Mouse (Mus musculus): ENCODE measurements around the gene Gm9970. TPM values are rescaled to one million over a fixed set of nuclear protein-coding genes. Genes with fewer than 3 reads are reported as not detected.
"Not testable (repeated sequence)": the region's sequence is repeated elsewhere in the genome, so short reads cannot be mapped to it uniquely, and the experiment has no call there.

Gene Gm9970
- total and polyA plus RNA-seq, 3 experiments: 0.31 TPM; not detected in 2

GRCm38 (mm10) chr5:31220448-31221303 is 20.4 kb downstream of the Gm9970 start, which contains the start of gene Ppm1g:
Ppm1g (minus strand) TSS chr5:31220687.
- peaks cover 6% of the 10 kb centered on the region for H3K4me1 ChIP-seq (ENCODE audit: control insufficient read depth, insufficient read depth, low read length)
- TF ChIP-seq EP300 (IDR thresholded peaks at IDR 0.05; ENCODE audit: insufficient read depth, low read depth, low read length): no peak
- peak; percentile 96 for TF ChIP-seq POLR2A (IDR thresholded peaks at IDR 0.05; ENCODE audit: insufficient read depth, low read depth, low read length)
- no peak for TF ChIP-seq CTCF (IDR thresholded peaks at IDR 0.05)
- intact Hi-C loops (cut with DNase I): loop anchor here (1.0 to 5.0 kb wide), 5 partner anchors 18 to 107 kb away; partner anchors contain the start of genes Ift172, Mpv17, Nrbp1 and Zfp513
- peaks cover 4% of the 10 kb centered on the region for H3K79me2 ChIP-seq (replicated peaks; ENCODE audit: control insufficient read depth, insufficient read depth, low read length)
- peaks cover 7% of the 10 kb centered on the region for H3K36me3 ChIP-seq (ENCODE audit: control insufficient read depth, insufficient read depth, low read length)
- H3K27ac ChIP-seq: peak within 1 kb of the TSS; percentile 92
- DNase-seq: peak; percentile 98 to 100
- peak within 1 kb of the TSS; percentile 98 for H3K4me3 ChIP-seq
- under 1% methylated on average over 70 of the region's 70 CpGs for WGBS
- H3K27me3 ChIP-seq (ENCODE audit: control insufficient read depth, insufficient read depth, low read length): no peaks in the 10 kb centered on the region
- peak within 1 kb of the TSS; percentile 94 for H3K9ac ChIP-seq (ENCODE audit: low read depth, low read length)

GRCm38 (mm10) chr5:31219911-31220447 is 21.1 kb downstream of the Gm9970 start:
- intact Hi-C loops (cut with DNase I): loop anchor here (1.0 to 5.0 kb wide), 5 partner anchors 17 to 107 kb away; partner anchors contain the start of genes Ift172, Mpv17, Nrbp1 and Zfp513
- Histone ChIP-seq H3K79me2 (replicated peaks; ENCODE audit: control insufficient read depth, insufficient read depth, low read length) (peaks cover 4% of the 10 kb centered on the region), H3K27ac (peak overlapping the region; percentile 92), H3K27me3 (ENCODE audit: control insufficient read depth, insufficient read depth, low read length) (no peaks in the 10 kb centered on the region), H3K4me3 (peak overlapping the region; percentile 98), H3K9ac (ENCODE audit: low read depth, low read length) (peak overlapping the region; percentile 94), H3K36me3 (ENCODE audit: control insufficient read depth, insufficient read depth, low read length) (peaks cover 7% of the 10 kb centered on the region), H3K4me1 (ENCODE audit: control insufficient read depth, insufficient read depth, low read length) (peaks cover 6% of the 10 kb centered on the region)
- no peak for DNase-seq
- under 1% methylated on average over 40 of the region's 40 CpGs for WGBS
- TF ChIP-seq CTCF (IDR thresholded peaks at IDR 0.05): peak; percentile 47
- TF ChIP-seq POLR2A (IDR thresholded peaks at IDR 0.05; ENCODE audit: insufficient read depth, low read depth, low read length): no peak

- no peaks in the 10 kb centered on the region for H3K27me3 ChIP-seq (ENCODE audit: control insufficient read depth, insufficient read depth, low read length)
- TF ChIP-seq POLR2A (IDR thresholded peaks at IDR 0.05; ENCODE audit: insufficient read depth, low read depth, low read length) (no peak), EP300 (IDR thresholded peaks at IDR 0.05; ENCODE audit: insufficient read depth, low read depth, low read length) (no peak), CTCF (IDR thresholded peaks at IDR 0.05) (no peak)
- H3K4me1 ChIP-seq (ENCODE audit: control insufficient read depth, insufficient read depth, low read length): peaks cover 6% of the 10 kb centered on the region
- peak overlapping the region; percentile 98 for H3K4me3 ChIP-seq
- peaks cover 7% of the 10 kb centered on the region for H3K36me3 ChIP-seq (ENCODE audit: control insufficient read depth, insufficient read depth, low read length)
- DNase-seq: no peak
- H3K79me2 ChIP-seq (replicated peaks; ENCODE audit: control insufficient read depth, insufficient read depth, low read length): peaks cover 5% of the 10 kb centered on the region
- peak overlapping the region; percentile 94 for H3K9ac ChIP-seq (ENCODE audit: low read depth, low read length)
- H3K27ac ChIP-seq: peak overlapping the region; percentile 92
- under 1% methylated on average over 11 of the region's 11 CpGs for WGBS
- intact Hi-C loops (cut with DNase I): no loop called here
Observed at GRCm38 (mm10) chr5:31219474-31219873, 21.6 kb downstream of the Gm9970 start.

- Histone ChIP-seq H3K27ac (no peak overlapping the region), H3K4me1 (ENCODE audit: control insufficient read depth, insufficient read depth, low read length) (peaks cover 6% of the 10 kb centered on the region), H3K79me2 (replicated peaks; ENCODE audit: control insufficient read depth, insufficient read depth, low read length) (peaks cover 5% of the 10 kb centered on the region), H3K9ac (ENCODE audit: low read depth, low read length) (no peak overlapping the region), H3K36me3 (ENCODE audit: control insufficient read depth, insufficient read depth, low read length) (peaks cover 7% of the 10 kb centered on the region), H3K27me3 (ENCODE audit: control insufficient read depth, insufficient read depth, low read length) (no peaks in the 10 kb centered on the region), H3K4me3 (peak overlapping the region; percentile 98)
- DNase-seq: no peak
- TF ChIP-seq CTCF (IDR thresholded peaks at IDR 0.05): peak; percentile 65
- no peak for TF ChIP-seq EP300 (IDR thresholded peaks at IDR 0.05; ENCODE audit: insufficient read depth, low read depth, low read length)
- 0% methylated on average over 2 of the region's 2 CpGs for WGBS
- intact Hi-C loops (cut with DNase I): no loop called here
Observed at GRCm38 (mm10) chr5:31219070-31219469, 22.0 kb downstream of the Gm9970 start.

GRCm38 (mm10) chr5:31218294-31218693 is 22.7 kb downstream of the Gm9970 start:
- Histone ChIP-seq H3K4me3 (no peak overlapping the region), H3K27me3 (ENCODE audit: control insufficient read depth, insufficient read depth, low read length) (no peaks in the 10 kb centered on the region), H3K27ac (no peak overlapping the region), H3K9ac (ENCODE audit: low read depth, low read length) (no peak overlapping the region), H3K79me2 (replicated peaks; ENCODE audit: control insufficient read depth, insufficient read depth, low read length) (peaks cover 5% of the 10 kb centered on the region), H3K36me3 (ENCODE audit: control insufficient read depth, insufficient read depth, low read length) (peaks cover 7% of the 10 kb centered on the region), H3K4me1 (ENCODE audit: control insufficient read depth, insufficient read depth, low read length) (peaks cover 6% of the 10 kb centered on the region)
- TF ChIP-seq CTCF (IDR thresholded peaks at IDR 0.05): no peak
- TF ChIP-seq EP300 (IDR thresholded peaks at IDR 0.05; ENCODE audit: insufficient read depth, low read depth, low read length): no peak
- no peak for TF ChIP-seq POLR2A (IDR thresholded peaks at IDR 0.05; ENCODE audit: insufficient read depth, low read depth, low read length)
- intact Hi-C loops (cut with DNase I): no loop called here
- no peak for DNase-seq
- WGBS: 44% methylated on average over 7 of the region's 7 CpGs

GRCm38 (mm10) chr5:31216554-31216953 is 24.5 kb downstream of the Gm9970 start:
- H3K4me1 ChIP-seq (ENCODE audit: control insufficient read depth, insufficient read depth, low read length); H3K27me3 ChIP-seq (ENCODE audit: control insufficient read depth, insufficient read depth, low read length); H3K4me3 ChIP-seq; H3K9ac ChIP-seq (ENCODE audit: low read depth, low read length); intact Hi-C loops (cut with DNase I); DNase-seq; H3K27ac ChIP-seq; H3K36me3 ChIP-seq (ENCODE audit: control insufficient read depth, insufficient read depth, low read length); H3K79me2 ChIP-seq (replicated peaks; ENCODE audit: control insufficient read depth, insufficient read depth, low read length): not testable (repeated sequence)
- 83% methylated on average over 6 of the region's 6 CpGs for WGBS

Measured in heart, adult 2 months (tissue).